Mouse (Mus musculus): ENCODE measurements around the gene Kcnd2. TPM values are rescaled to one million over a fixed set of nuclear protein-coding genes. Genes with fewer than 3 reads are reported as not detected.
"Not testable (repeated sequence)": the region's sequence is repeated elsewhere in the genome, so short reads cannot be mapped to it uniquely, and the experiment has no call there.

Kcnd2 gene
- polyA plus RNA-seq, 1 experiment, result not detected

- 70% methylated on average over 5 of the region's 5 CpGs for WGBS
- TF ChIP-seq CTCF (IDR thresholded peaks at IDR 0.05; ENCODE audit: insufficient read depth, low read depth, low read length) (no peak), POLR2A (IDR thresholded peaks at IDR 0.05; ENCODE audit: insufficient read depth, low read depth, low read length) (no peak)
- Histone ChIP-seq H3K27ac (ENCODE audit: insufficient read depth, low read depth, low read length) (no peak overlapping the region), H3K4me3 (ENCODE audit: insufficient read depth, low read depth, low read length) (no peak overlapping the region), H3K4me1 (ENCODE audit: control insufficient read depth, insufficient read depth, low read length) (no peaks in the 10 kb centered on the region)
These were observed 43.7 kb downstream of the Kcnd2 start for GRCm38 (mm10) chr6:21259031-21259430.

- H3K4me1 ChIP-seq (ENCODE audit: control insufficient read depth, insufficient read depth, low read length), result no peaks in the 10 kb centered on the region
- H3K27ac ChIP-seq (ENCODE audit: insufficient read depth, low read depth, low read length), result no peak overlapping the region
- TF ChIP-seq CTCF (IDR thresholded peaks at IDR 0.05; ENCODE audit: insufficient read depth, low read depth, low read length), result no peak
- TF ChIP-seq POLR2A (IDR thresholded peaks at IDR 0.05; ENCODE audit: insufficient read depth, low read depth, low read length), result no peak
- no peak overlapping the region for H3K4me3 ChIP-seq (ENCODE audit: insufficient read depth, low read depth, low read length)
- WGBS, result 35% methylated on average over 2 of the region's 2 CpGs
These were observed 52.6 kb downstream of the Kcnd2 start for GRCm38 (mm10) chr6:21267897-21268296.

- WGBS, result 20% methylated on average over 6 of the region's 6 CpGs
- no peak overlapping the region for H3K27ac ChIP-seq (ENCODE audit: insufficient read depth, low read depth, low read length)
- H3K4me1 ChIP-seq (ENCODE audit: control insufficient read depth, insufficient read depth, low read length), result no peaks in the 10 kb centered on the region
- no peak overlapping the region for H3K4me3 ChIP-seq (ENCODE audit: insufficient read depth, low read depth, low read length)
- TF ChIP-seq POLR2A (IDR thresholded peaks at IDR 0.05; ENCODE audit: insufficient read depth, low read depth, low read length) (no peak), CTCF (IDR thresholded peaks at IDR 0.05; ENCODE audit: insufficient read depth, low read depth, low read length) (no peak)
These were observed 62.1 kb downstream of the Kcnd2 start for GRCm38 (mm10) chr6:21277343-21277933.

- H3K4me3 ChIP-seq (ENCODE audit: insufficient read depth, low read depth, low read length), result no peak overlapping the region
- H3K27ac ChIP-seq (ENCODE audit: insufficient read depth, low read depth, low read length), result no peak overlapping the region
- 94% methylated on average over 4 of the region's 4 CpGs for WGBS
- no peaks in the 10 kb centered on the region for H3K4me1 ChIP-seq (ENCODE audit: control insufficient read depth, insufficient read depth, low read length)
- TF ChIP-seq CTCF (IDR thresholded peaks at IDR 0.05; ENCODE audit: insufficient read depth, low read depth, low read length), result no peak
- no peak for TF ChIP-seq POLR2A (IDR thresholded peaks at IDR 0.05; ENCODE audit: insufficient read depth, low read depth, low read length)
These were observed 89.6 kb downstream of the Kcnd2 start for GRCm38 (mm10) chr6:21304943-21305342.

- no peak for TF ChIP-seq POLR2A (IDR thresholded peaks at IDR 0.05; ENCODE audit: insufficient read depth, low read depth, low read length)
- TF ChIP-seq CTCF (IDR thresholded peaks at IDR 0.05; ENCODE audit: insufficient read depth, low read depth, low read length), result no peak
- 70% methylated on average over 3 of the region's 3 CpGs for WGBS
- Histone ChIP-seq H3K4me1 (ENCODE audit: control insufficient read depth, insufficient read depth, low read length) (no peaks in the 10 kb centered on the region), H3K4me3 (ENCODE audit: insufficient read depth, low read depth, low read length) (no peak overlapping the region), H3K27ac (ENCODE audit: insufficient read depth, low read depth, low read length) (no peak overlapping the region)
These were observed 94.9 kb downstream of the Kcnd2 start for GRCm38 (mm10) chr6:21310159-21310558.

- WGBS, result 92% methylated on average over 6 of the region's 6 CpGs
- H3K4me3 ChIP-seq (ENCODE audit: insufficient read depth, low read depth, low read length), result no peak overlapping the region
- TF ChIP-seq POLR2A (IDR thresholded peaks at IDR 0.05; ENCODE audit: insufficient read depth, low read depth, low read length), result no peak
- H3K4me1 ChIP-seq (ENCODE audit: control insufficient read depth, insufficient read depth, low read length), result no peaks in the 10 kb centered on the region
- H3K27ac ChIP-seq (ENCODE audit: insufficient read depth, low read depth, low read length), result no peak overlapping the region
These were observed 106.1 kb downstream of the Kcnd2 start for GRCm38 (mm10) chr6:21321407-21321806.

- Histone ChIP-seq H3K4me1 (ENCODE audit: control insufficient read depth, insufficient read depth, low read length) (no peaks in the 10 kb centered on the region), H3K4me3 (ENCODE audit: insufficient read depth, low read depth, low read length) (no peak overlapping the region), H3K27ac (ENCODE audit: insufficient read depth, low read depth, low read length) (no peak overlapping the region)
- TF ChIP-seq POLR2A (IDR thresholded peaks at IDR 0.05; ENCODE audit: insufficient read depth, low read depth, low read length) (no peak), CTCF (IDR thresholded peaks at IDR 0.05; ENCODE audit: insufficient read depth, low read depth, low read length) (no peak)
- WGBS, result 88% methylated on average over 4 of the region's 4 CpGs
These were observed 106.9 kb downstream of the Kcnd2 start for GRCm38 (mm10) chr6:21322211-21322610.

- H3K27ac ChIP-seq (ENCODE audit: insufficient read depth, low read depth, low read length), result no peak overlapping the region
- WGBS, result 25% methylated on average over 1 of the region's 1 CpGs
- TF ChIP-seq CTCF (IDR thresholded peaks at IDR 0.05; ENCODE audit: insufficient read depth, low read depth, low read length) (no peak), POLR2A (IDR thresholded peaks at IDR 0.05; ENCODE audit: insufficient read depth, low read depth, low read length) (no peak)
- H3K4me1 ChIP-seq (ENCODE audit: control insufficient read depth, insufficient read depth, low read length), result no peaks in the 10 kb centered on the region
- H3K4me3 ChIP-seq (ENCODE audit: insufficient read depth, low read depth, low read length), result no peak overlapping the region
These were observed 109.9 kb downstream of the Kcnd2 start for GRCm38 (mm10) chr6:21325251-21325650.

- H3K4me1 ChIP-seq (ENCODE audit: control insufficient read depth, insufficient read depth, low read length), result no peaks in the 10 kb centered on the region
- no peak overlapping the region for H3K27ac ChIP-seq (ENCODE audit: insufficient read depth, low read depth, low read length)
- H3K4me3 ChIP-seq (ENCODE audit: insufficient read depth, low read depth, low read length), result no peak overlapping the region
- TF ChIP-seq CTCF (IDR thresholded peaks at IDR 0.05; ENCODE audit: insufficient read depth, low read depth, low read length) (no peak), POLR2A (IDR thresholded peaks at IDR 0.05; ENCODE audit: insufficient read depth, low read depth, low read length) (no peak)
- WGBS, result 57% methylated on average over 4 of the region's 4 CpGs
These were observed 111.9 kb downstream of the Kcnd2 start for GRCm38 (mm10) chr6:21327081-21327737.

- not testable (repeated sequence) for H3K4me3 ChIP-seq (ENCODE audit: insufficient read depth, low read depth, low read length); H3K27ac ChIP-seq (ENCODE audit: insufficient read depth, low read depth, low read length); H3K4me1 ChIP-seq (ENCODE audit: control insufficient read depth, insufficient read depth, low read length)
- 85% methylated on average over 3 of the region's 3 CpGs for WGBS
These were observed 170.0 kb downstream of the Kcnd2 start for GRCm38 (mm10) chr6:21385298-21385697.

All from olfactory bulb, adult 2 months (tissue).